Mouse (Mus musculus): Measurements from ENCODE around the gene Ddc. TPM values are rescaled to one million over a fixed set of nuclear protein-coding genes. Genes with fewer than 3 reads are reported as not detected.

Gene Ddc
- total and polyA plus RNA-seq, 3 experiments: 0.17 to 0.33 TPM; not detected in 1

DNA sequence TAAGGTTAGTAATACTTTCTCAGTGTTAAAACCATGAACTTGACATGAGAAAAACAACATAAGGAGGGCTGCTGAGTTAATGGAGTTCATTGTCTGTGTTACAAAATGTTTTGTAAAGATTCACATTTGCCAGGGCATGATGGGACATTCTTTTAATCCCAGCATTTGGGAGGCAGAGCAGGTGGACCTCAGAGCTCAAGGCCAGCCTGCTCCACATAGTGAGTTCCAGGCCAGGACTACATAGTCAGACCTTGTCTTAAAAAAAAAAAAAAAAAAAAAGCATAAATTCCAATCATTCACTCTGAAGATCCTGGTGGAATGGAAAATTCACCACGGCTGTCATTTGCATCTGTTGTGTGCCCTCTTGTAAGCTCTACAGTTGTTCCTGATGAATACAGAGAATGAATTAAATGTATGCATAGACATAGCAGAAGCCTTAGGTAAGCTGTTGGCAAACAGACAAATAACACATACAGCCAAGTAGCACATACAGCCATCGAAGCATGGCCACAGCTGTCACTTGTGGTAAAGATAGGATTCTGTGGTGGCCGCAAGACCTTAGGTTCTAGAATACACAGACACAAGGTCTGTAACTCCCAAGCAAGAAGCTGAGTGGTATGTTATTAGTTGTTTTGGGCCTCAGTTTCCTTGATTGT is 25.7 kb downstream of the Ddc start:
- Histone ChIP-seq H3K4me2 (ENCODE audit: insufficient read depth, low read depth, poor library complexity, severe bottlenecking) (no peak overlapping the region), H3K9ac (ENCODE audit: insufficient read depth, low read depth) (no peak overlapping the region), H3K9me3 (replicated peaks; ENCODE audit: low read length) (no peaks in the 10 kb centered on the region), H3K36me3 (replicated peaks in 1 of 2; ENCODE audit: control insufficient read depth in 1 of 2, insufficient read depth in 1 of 2, low read length in 1 of 2) (no peaks in the 10 kb centered on the region), H3K27ac (ENCODE audit: insufficient read depth, low read depth) (no peak overlapping the region), H3K4me1 (ENCODE audit: control insufficient read depth in 1 of 2, insufficient read depth in 2 of 2) (peaks cover 0 to 26% of the 10 kb centered on the region in 2 experiments; a peak in 2 of 4 replicates), H3K79me2 (replicated peaks; ENCODE audit: control insufficient read depth, extremely low read depth, insufficient read depth, poor library complexity, severe bottlenecking) (no peaks in the 10 kb centered on the region), H3K4me3 (replicated peaks in 1 of 3; ENCODE audit: low read depth in 2 of 3, low read length in 2 of 3, poor library complexity in 1 of 3) (no peak overlapping the region), H3K27me3 (replicated peaks) (no peaks in the 10 kb centered on the region)
- DNase-seq (ENCODE audit: extremely low read depth): no peak
- in situ Hi-C loops (cut with MboI; ENCODE audit: low pct_ligation_motif_present, low pct_unique_long_range_greater_than_20kb, low sequenced_read_pairs) (no loop called here), dilution Hi-C loops (cut with MboI; ENCODE audit: extremely low pct_ligation_motif_present, extremely low pct_unique_long_range_greater_than_20kb, low sequenced_read_pairs) (no loop called here)
- TF ChIP-seq ZNF384 (IDR thresholded peaks at IDR 0.05; ENCODE audit: low read depth, low read length) (0 out of 2 replicates have a peak, but pooled peaks have one; percentile 26), HCFC1 (IDR thresholded peaks at IDR 0.05; ENCODE audit: low read depth, low read length) (no peak), POLR2A (IDR thresholded peaks at IDR 0.05; ENCODE audit: low read depth, low read length) (no peak)

DNA sequence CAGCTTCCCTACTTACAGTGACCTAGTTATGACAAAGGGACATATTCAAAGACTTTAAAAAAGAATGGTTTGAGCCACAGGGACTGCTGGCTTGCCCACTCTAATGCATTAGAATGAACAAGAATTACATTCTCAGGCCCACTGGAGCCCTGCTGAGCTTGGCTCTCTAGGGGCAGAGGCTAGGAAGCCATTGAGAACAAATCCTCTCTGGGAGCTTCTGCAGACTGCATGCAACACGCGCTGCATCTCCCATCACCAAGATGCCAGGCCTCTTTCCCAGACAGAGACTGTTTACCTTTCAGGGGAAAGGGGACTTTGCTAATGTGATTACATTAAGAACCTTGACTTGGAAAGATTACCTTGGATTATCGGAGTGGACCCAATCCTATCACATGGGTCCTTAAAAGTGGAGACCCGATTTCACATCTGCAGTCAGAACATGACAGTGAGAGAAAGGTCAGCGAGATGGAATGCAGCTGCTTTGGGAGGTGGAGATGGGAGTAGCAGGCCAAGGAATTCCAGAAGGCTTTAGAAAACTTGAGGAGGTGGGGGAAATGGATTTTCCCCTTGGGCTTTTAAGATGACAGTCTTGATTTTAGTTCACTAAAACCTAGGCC is 26.6 kb downstream of the Ddc start:
- dilution Hi-C loops (cut with MboI; ENCODE audit: extremely low pct_ligation_motif_present, extremely low pct_unique_long_range_greater_than_20kb, low sequenced_read_pairs) (no loop called here), in situ Hi-C loops (cut with MboI; ENCODE audit: low pct_ligation_motif_present, low pct_unique_long_range_greater_than_20kb, low sequenced_read_pairs) (no loop called here)
- no peaks in the 10 kb centered on the region for H3K9me3 ChIP-seq (replicated peaks; ENCODE audit: low read length)
- H3K27me3 ChIP-seq (replicated peaks): no peaks in the 10 kb centered on the region
- H3K36me3 ChIP-seq (replicated peaks in 1 of 2; ENCODE audit: control insufficient read depth in 1 of 2, insufficient read depth in 1 of 2, low read length in 1 of 2): no peaks in the 10 kb centered on the region
- H3K9ac ChIP-seq (ENCODE audit: insufficient read depth, low read depth): no peak overlapping the region
- no peak overlapping the region for H3K4me3 ChIP-seq (replicated peaks in 1 of 3; ENCODE audit: low read depth in 2 of 3, low read length in 2 of 3, poor library complexity in 1 of 3)
- TF ChIP-seq CHD2 (IDR thresholded peaks at IDR 0.05; ENCODE audit: low read length) (no peak), KAT2A (IDR thresholded peaks at IDR 0.05; ENCODE audit: insufficient replicate concordance, low read length) (no peak), CHD1 (IDR thresholded peaks at IDR 0.05; ENCODE audit: low read depth, low read length) (no peak), JUN (IDR thresholded peaks at IDR 0.05; ENCODE audit: insufficient read depth, low read depth, low read length) (no peak), ZKSCAN1 (IDR thresholded peaks at IDR 0.05; ENCODE audit: borderline replicate concordance, low read depth, low read length) (no peak), SMC3 (IDR thresholded peaks at IDR 0.05; ENCODE audit: low read depth, low read length) (no peak)
- H3K79me2 ChIP-seq (replicated peaks; ENCODE audit: control insufficient read depth, extremely low read depth, insufficient read depth, poor library complexity, severe bottlenecking): no peaks in the 10 kb centered on the region
- peaks cover 0 to 26% of the 10 kb centered on the region in 2 experiments; a peak in 2 of 4 replicates for H3K4me1 ChIP-seq (ENCODE audit: control insufficient read depth in 1 of 2, insufficient read depth in 2 of 2)
- H3K4me2 ChIP-seq (ENCODE audit: insufficient read depth, low read depth, poor library complexity, severe bottlenecking): no peak overlapping the region
- DNase-seq (ENCODE audit: extremely low read depth): no peak
- H3K27ac ChIP-seq (ENCODE audit: insufficient read depth, low read depth): no peak overlapping the region

DNA sequence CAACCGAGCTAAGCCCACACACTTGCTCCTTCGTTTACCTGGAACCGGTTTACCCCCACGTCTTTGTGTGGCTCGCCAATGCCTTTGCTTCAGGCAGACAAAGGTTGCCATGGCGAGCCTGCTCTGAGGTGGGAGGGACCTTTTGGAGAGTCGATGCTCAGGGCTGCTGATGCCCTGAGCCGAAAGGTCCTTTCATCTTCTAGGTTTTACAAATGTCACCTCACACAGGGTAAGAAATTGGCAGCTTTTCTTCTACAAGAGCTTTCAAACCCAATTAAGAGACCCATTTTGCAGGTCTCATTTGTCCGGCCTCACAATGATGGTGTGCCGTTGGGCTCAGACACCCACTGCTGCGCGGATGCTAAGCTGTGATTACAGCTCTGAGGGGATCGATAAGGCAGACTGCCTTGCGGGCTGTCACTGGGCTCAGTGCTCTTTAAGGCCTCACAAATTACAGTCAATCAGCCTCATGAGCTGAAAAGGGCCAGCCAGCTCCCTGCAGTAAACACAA is 29.9 kb downstream of the Ddc start:
- no peaks in the 10 kb centered on the region for H3K27me3 ChIP-seq (replicated peaks)

More for the DNA sequence above, 29.9 kb downstream of the Ddc start:
- Histone ChIP-seq H3K4me1 (ENCODE audit: control insufficient read depth in 1 of 2, insufficient read depth in 2 of 2) (peaks cover 0 to 17% of the 10 kb centered on the region in 2 experiments; a peak in 2 of 4 replicates), H3K4me2 (ENCODE audit: insufficient read depth, low read depth, poor library complexity, severe bottlenecking) (no peak overlapping the region), H3K4me3 (replicated peaks in 1 of 3; ENCODE audit: low read depth in 2 of 3, low read length in 2 of 3, poor library complexity in 1 of 3) (no peak overlapping the region), H3K36me3 (replicated peaks in 1 of 2; ENCODE audit: control insufficient read depth in 1 of 2, insufficient read depth in 1 of 2, low read length in 1 of 2) (no peaks in the 10 kb centered on the region), H3K79me2 (replicated peaks; ENCODE audit: control insufficient read depth, extremely low read depth, insufficient read depth, poor library complexity, severe bottlenecking) (no peaks in the 10 kb centered on the region), H3K27ac (ENCODE audit: insufficient read depth, low read depth) (no peak overlapping the region), H3K9me3 (replicated peaks; ENCODE audit: low read length) (no peaks in the 10 kb centered on the region), H3K9ac (ENCODE audit: insufficient read depth, low read depth) (no peak overlapping the region)
- dilution Hi-C loops (cut with MboI; ENCODE audit: extremely low pct_ligation_motif_present, extremely low pct_unique_long_range_greater_than_20kb, low sequenced_read_pairs) (no loop called here), in situ Hi-C loops (cut with MboI; ENCODE audit: low pct_ligation_motif_present, low pct_unique_long_range_greater_than_20kb, low sequenced_read_pairs) (no loop called here)
- no peak for DNase-seq (ENCODE audit: extremely low read depth)
- TF ChIP-seq IRF4 (IDR thresholded peaks at IDR 0.05; ENCODE audit: low read depth, low read length) (no peak), MYC (IDR thresholded peaks at IDR 0.05; ENCODE audit: low read depth, low read length) (no peak), JUN (IDR thresholded peaks at IDR 0.05; ENCODE audit: insufficient read depth, low read depth, low read length) (no peak)

All from CH12.LX (cell line).